Mouse (Mus musculus): ENCODE data around the gene Fshb. TPM values are rescaled to one million over a fixed set of nuclear protein-coding genes. Genes with fewer than 3 reads are reported as not detected.

Fshb gene
- polyA plus RNA-seq, 1 experiment from 2014 or later = not detected

DNA sequence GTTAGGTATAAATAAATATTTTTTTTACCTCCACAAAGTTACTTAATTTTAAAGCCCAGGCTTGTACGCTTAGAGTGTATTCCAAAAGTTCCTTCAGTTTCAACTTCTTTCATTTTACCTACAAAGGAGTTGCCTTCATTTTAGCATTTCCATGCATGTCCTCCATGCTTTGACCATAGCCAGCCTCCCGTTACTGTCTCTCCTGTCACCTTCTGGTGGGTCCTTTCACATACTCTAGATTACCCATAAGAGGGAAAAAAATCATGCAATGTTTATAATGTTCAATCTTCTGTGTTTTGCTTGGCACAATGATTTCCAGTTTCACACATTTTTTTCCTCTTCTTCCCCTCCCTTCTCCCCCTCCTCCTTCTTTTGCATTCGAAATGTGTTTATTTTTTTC lies 53.1 kb downstream of the Fshb start:
- no peak for ATAC-seq
- Histone ChIP-seq H3K4me3 (replicated peaks) (no peak overlapping the region), H3K4me2 (replicated peaks) (no peak overlapping the region), H3K36me3 (no peaks in the 10 kb centered on the region), H3K9me3 (no peaks in the 10 kb centered on the region), H3K27ac (no peak overlapping the region), H3K27me3 (no peaks in the 10 kb centered on the region), H3K9ac (replicated peaks) (no peak overlapping the region), H3K4me1 (replicated peaks) (no peaks in the 10 kb centered on the region)
- WGBS = 89% methylated on average over 3 of the region's 3 CpGs

Other genes with a start within 250 kb of the Fshb start
- 42.6 and 43.9 TPM in 2 replicates for gene Arl14ep, start 85.2 kb downstream of the Fshb start, polyA plus RNA-seq (2015; fragmentation: Nextera tagmentation; extraction: Ambion mirVana)
- 5.5 and 6.5 TPM in 2 replicates for gene Kcna4, start 231.0 kb upstream of the Fshb start, polyA plus RNA-seq (2015; fragmentation: Nextera tagmentation; extraction: Ambion mirVana)

Data from midbrain, embryonic 13.5 days (tissue).